Mouse (Mus musculus) megakaryocyte, adult 5-6 weeks (primary cell): ENCODE measurements around the gene Edc4. TPM values are rescaled to one million over a fixed set of nuclear protein-coding genes. Genes with fewer than 3 reads are reported as not detected.

ENCODE experiments used
- ATAC-seq: 2 replicates; pipeline ENCODE4 v1.8.0; 2016; ENCODE audit warnings: mild to moderate bottlenecking, inconsistent platforms; ENCODE audit not compliant: poor library complexity, severe bottlenecking
- total RNA-seq, 2 experiments: library from RNA; stranded (forward) in 1 of 2; stranded (reverse) in 1 of 2; fragments of 153-499, 151-499 nt in 1 of 2; fragments of 221-1000, 200-1000 nt in 1 of 2; gene quantifications; 2 replicates each; pipeline versions ENCODE4 v1.2.3 to v1.2.4; 2015 to 2017

Gene Edc4
- total RNA-seq, 2 experiments from 2014 or later, result 12.2 to 27.5 TPM

- no peak for ATAC-seq
Measured at GRCm38 (mm10) chr8:105866364-105867029, 14.2 kb upstream of the Edc4 start.

DNA sequence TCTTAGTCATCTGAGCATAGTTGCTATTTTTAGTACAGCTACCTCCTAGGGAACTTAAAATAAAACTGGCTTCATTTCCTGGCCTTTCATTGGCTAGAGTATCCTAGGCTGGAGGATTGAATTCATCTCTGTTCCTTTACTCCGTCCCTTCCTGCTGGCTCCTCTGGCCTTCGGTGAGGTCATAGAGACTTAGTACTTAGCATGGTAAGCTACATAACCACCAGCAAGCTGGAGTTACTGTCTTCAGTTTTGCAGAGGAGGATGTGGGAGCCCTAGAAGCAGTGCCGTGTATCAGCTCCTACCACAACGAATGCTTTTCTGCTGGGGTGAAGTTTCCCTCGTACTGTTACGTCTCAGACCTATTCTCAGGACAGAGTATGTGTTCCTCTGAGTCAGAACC lies 6.4 kb upstream of the Edc4 start:
- no peak for ATAC-seq

DNA sequence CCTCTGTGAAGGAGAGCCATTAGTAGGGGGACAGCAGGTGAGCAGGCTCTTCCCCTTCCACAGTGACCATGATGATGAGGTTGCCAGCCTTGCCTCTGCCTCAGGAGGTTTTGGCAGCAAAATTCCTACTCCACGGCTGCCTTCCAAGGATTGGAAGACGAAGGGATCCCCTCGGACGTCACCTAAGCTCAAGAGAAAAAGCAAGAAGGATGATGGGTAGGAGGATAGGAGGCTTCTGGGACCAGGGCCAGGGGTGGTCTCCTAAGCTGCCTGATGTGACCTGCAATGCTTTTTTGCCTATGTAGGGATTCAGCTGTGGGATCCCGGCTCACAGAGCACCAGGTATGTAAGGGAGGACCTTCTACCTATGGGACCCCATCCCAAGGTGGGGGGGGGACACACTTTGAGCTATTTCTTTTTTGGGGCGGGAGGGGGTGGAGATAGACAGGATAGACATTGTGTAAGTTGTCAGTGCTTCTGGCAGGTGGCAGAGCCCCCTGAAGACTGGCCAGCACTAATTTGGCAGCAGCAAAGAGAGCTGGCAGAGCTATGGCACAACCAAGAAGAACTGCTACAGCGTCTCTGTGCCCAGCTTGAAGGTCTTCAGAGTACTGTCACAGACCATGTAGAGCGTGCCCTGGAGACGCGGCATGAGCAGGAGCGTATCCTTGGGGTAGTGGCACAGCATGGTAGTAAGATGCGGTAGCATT lies 9.2 kb downstream of the Edc4 start:
- no peak for ATAC-seq

GRCm38 (mm10) chr8:105890870-105891269 lies 10.2 kb downstream of the Edc4 start:
- ATAC-seq, result no peak

DNA sequence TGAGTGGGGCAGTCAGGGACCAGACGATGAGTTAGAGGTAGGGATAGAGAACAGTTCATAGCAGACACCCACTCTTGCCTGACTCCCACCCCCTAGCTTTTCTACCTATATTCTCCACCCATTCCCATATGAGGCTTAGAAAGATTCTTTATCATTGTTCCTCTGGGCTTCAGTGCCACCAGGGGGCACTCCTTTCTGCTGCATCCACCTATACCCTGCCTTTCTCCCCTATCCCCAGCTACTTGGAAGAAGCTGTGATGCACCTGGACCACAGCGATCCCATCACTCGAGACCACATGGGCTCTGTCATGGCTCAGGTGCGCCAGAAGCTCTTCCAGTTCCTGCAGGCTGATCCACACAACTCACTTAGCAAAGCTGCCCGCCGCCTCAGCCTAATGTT lies 11.8 kb downstream of the Edc4 start:
- no peak for ATAC-seq

- no peak for ATAC-seq
Measured at GRCm38 (mm10) chr8:105893339-105893738, 12.7 kb downstream of the Edc4 start, which contains the start of gene Nrn1l. Gene Nrn1l (plus strand): TSS chr8:105893567.

DNA sequence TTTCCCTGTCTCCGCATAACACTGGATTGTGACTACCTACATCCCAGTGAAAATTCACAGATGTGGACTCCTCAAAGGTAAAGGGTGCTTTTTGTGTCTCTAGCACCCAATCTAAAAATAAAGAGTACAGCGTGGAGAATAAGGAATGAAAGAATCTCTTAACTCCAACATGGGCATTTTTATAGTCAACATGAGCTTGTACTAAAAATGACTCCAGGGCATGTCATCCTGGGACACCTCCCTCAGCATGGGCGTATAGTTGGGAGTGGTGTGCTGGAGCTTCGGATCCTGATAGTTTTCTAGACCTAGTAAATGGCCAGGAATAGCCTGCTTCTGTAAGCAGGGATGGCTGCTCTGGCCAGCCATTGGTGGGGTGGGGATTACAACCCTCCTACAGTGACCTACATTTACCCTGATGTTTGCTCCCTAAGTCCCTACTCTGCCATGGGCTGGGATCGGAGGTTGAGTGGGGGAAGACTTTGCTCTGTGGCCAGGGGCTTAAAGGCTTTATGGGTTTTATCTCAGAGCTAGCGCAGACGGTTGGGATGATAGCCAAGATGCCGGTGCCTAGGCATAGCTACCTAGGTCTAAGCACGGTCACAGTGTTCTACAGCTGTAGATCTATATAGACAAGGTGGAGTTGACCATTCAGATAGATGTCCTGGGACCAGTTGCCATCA lies 17.3 kb downstream of the Edc4 start:
- ATAC-seq, result no peak

DNA sequence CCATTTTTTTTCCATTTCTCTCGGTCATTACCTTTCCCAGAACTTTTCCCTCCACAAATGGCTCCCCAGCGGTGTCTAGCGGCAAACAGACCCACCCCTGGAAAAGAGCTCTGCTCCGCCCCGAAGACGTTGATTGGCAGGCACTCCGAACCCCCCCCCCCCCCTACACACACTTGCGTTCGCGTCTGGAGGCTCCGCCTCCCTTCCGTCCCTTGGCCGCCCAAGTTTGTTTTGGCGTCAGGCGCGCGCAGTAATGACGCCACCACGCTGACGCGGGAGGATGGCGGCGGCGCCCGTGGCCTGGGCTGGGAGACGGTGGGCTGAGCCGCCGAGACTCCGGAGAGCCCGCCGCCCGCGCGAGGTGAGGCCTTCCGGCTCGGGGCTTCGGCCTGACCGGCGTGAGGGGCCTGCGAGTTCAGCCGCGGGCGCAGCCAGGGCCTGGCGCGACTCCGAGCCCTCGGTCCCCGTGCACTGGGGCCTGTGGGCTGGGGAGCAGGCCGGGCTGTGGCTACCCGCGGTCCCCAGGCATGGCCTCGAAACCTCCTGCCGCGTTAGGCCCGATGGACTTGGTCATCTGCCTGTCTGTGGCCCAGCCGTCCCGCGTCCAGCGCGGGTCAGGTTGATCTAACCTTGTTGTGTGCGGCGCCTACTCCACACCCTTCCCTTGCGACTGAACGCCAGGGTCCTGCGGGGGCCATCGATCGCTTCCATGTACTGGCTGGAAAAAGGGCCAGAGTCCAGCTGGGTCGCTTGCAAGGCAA lies 19.7 kb downstream of the Edc4 start, which contains the start of gene Pskh1:
TSS of gene Pskh1 (plus strand) at position 262 of the 761 bp plus-strand sequence.
- ATAC-seq, result peak; percentile 98

GRCm38 (mm10) chr8:105900941-105901616 lies 20.4 kb downstream of the Edc4 start:
- peak; percentile 41 for ATAC-seq

DNA sequence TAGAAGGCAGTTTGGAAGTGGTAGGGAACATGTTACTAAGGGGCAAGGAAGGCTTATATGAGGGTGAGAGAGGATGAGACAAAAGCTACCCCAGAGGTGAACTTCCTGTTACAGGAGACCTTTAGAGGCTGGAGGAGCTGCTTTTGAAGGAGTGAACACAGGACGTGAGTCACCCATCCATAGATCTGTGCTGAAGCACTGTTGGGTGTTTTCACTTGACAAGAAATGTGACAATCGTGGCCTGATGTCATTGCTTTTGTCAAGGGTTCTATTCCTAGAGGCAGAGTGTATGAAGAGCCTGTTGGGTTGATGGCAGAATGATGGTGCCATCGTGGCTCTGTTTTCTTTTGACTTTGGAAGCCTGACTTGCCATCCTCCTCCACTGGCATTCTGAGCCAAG lies 38.7 kb downstream of the Edc4 start:
- no peak for ATAC-seq

DNA sequence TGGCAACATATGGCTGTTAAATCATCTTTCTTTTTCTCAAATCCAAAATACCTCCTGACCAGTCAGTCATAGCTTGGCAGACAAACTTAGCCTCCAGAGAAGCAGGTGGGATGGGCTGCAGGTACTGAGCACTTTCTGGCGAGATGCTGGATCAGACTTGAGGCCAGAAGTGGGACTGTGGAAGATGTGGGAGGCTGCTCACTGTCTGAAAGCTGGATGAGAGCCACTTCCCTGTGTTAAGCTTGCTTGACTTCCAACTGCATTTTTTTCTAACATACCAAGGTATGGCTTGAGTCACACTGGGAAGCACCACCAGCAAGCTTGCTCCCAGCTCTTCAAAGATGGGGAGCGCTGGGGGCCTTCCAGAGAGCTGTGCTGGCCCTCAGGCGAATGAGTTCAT lies 44.4 kb downstream of the Edc4 start:
- ATAC-seq, result no peak

GRCm38 (mm10) chr8:105930602-105931001 lies 49.9 kb downstream of the Edc4 start:
- ATAC-seq, result peak; percentile 94

DNA sequence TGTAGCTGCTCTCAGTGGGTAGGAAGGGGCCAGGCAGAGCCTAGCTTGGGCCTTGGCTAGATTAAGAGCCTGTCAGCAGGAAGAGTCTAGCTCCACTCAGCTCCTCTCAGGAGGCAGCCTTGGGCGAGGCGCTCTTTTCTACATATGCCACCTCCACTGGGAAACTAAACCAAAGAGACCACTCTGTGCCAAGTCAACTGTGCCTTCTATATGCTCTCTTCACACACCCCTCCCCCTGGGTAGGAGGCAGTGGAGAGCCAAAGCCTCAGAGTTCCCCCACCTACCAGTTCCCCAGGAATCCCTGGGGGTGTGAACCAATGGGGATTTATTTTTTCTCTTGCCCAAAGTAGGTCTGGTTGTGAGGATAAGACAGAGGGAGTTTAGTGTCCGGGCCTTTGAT lies 50.6 kb downstream of the Edc4 start:
- ATAC-seq, result no peak

DNA sequence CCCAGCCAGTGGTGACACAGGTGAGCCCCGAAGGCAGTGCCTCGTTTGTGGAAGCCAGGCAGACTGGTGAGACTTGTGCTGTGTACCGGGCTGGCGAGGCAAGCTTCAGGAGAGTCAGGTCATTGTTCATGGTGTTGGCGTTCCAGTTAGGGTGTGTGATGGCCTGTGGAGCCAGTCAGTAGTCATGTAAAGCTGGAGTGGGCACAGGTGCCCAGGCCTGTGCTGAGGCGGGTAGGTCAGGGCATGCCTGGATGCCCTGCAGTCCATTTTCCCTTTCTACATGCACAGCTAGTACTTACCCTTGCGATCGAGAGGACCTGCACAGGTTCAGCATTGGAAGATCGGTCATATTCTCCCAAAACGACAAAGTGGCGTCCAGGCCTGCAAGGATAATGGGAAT lies 51.8 kb downstream of the Edc4 start:
- no peak for ATAC-seq

DNA sequence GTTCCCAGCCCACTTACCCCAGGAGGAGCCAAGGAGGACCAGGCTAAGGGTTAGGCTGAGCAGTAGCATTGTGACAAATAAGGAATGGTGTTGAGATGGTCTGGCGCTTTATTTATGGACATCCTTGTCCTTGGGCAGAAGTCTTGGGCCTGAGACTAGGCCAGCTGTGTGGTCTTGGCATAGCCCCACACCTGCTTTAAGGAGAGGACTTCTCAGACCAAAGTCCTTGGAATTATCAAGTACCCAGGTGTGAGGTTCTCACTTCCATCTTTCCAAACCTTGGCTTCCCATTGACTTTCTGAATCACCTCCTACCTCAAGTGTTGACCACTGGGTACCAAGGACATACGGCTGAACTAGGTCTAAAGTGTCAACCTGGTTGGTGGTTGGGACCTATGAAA lies 53.1 kb downstream of the Edc4 start, which contains the start of gene Ctrl:
TSS of gene Ctrl (minus strand) at position 101 of the 400 bp plus-strand sequence.
- ATAC-seq, result no peak

- ATAC-seq, result no peak
Measured at GRCm38 (mm10) chr8:105935105-105935504, 54.4 kb downstream of the Edc4 start.

DNA sequence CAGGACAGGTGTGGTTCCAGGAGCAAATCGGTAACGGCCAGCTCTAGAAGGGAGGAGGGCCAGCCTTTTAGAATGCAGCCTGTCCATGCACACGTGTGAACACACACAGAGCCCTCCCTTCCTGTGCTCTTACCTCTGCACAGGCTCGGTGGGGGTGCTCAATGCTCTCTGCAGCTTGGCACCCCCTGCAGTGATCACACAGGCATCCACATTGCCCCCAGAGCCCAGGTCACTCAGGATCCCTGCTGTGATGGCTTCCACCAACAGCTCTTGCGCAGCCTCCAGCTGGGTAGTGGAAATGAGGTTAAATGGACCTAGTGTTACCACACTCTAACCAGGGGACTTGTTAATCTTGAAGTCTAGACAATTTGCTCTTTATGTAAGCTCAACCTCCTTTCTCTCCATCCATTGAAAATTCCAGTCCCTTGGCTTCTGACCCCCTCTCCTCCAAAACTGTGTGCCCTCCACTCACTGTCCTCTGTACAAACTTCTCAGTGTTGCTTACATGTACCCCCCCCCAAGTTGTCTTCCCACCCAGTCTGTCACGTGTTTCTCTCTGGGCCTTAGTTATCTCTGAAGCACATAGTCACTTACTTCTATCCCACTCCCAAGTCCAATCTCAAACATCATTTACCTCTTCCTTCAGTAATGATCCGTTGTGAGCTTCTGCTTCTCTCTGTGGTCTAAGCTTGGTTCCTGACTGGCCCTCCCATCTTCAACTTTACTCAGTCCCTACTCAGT lies 55.4 kb downstream of the Edc4 start:
- ATAC-seq, result no peak

DNA sequence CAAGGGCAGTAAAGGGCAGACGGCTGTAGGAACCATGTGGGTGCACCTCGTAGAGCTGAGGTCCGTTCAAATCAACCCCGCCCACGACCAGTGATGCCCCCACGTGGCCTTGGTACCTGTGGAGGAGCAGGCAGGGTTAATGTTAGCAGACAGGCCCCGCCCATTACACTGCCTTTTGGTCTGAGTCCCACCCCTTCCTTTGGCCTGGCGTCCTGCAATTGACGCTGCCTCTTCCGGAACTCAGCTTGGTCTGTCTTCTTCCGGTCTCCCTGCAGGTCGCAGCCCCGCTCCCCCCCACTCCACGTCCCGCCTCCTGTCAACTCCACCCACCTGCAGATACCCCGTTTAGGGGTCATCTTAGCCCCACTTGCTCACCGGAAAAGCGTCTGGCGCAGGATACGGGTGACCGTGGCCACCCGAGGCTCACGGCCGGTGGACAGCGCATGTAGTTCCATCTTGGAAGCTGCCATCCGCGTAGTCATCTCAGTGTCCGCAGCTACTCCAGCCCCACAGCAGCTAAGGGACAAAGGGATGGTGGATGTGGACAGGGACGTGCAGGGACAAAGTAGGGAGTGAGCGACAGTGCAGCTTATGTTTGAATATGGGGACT lies 56.3 kb downstream of the Edc4 start:
- ATAC-seq, result peak; percentile 90
